Mouse (Mus musculus) forebrain, postnatal 0 days (tissue): Measurements from ENCODE around the gene Nvl. TPM values are rescaled to one million over a fixed set of nuclear protein-coding genes. Genes with fewer than 3 reads are reported as not detected.

Source experiments
- ATAC-seq: fragments of 200-750 bp; cut with Nextera tagmentation; 2 replicates; pipeline ENCODE4 v1.8.0; 2017; ENCODE audit warnings: mild to moderate bottlenecking, moderate library complexity
- DNase-seq: peaks from one replicate; pipeline ENCODE4 v3.0.0-alpha.2; 2015
- H3K27ac ChIP-seq: fragments of 300-500 bp; sonication (generic); 2 replicates; pipeline ENCODE4 v1.5.1; 2014; ENCODE audit warnings: low read depth, mild to moderate bottlenecking, antibody characterized with exemption, low read length, moderate library complexity, mixed read lengths
- H3K27me3 ChIP-seq: fragments of 300-500 bp; sonication (generic); 2 replicates; pipeline ENCODE4 v1.6.1; 2014; ENCODE audit warnings: mild to moderate bottlenecking, low read length, mixed read lengths; ENCODE audit not compliant: insufficient read depth
- H3K36me3 ChIP-seq: fragments of 300-500 bp; sonication (generic); 2 replicates; pipeline ENCODE4 v1.6.1; 2014; ENCODE audit warnings: mild to moderate bottlenecking, moderate library complexity; ENCODE audit not compliant: insufficient read depth
- H3K4me1 ChIP-seq: fragments of 300-500 bp; sonication (generic); 2 replicates; pipeline ENCODE4 v1.6.1; 2014; ENCODE audit warnings: antibody characterized with exemption; ENCODE audit not compliant: insufficient read depth
- H3K4me2 ChIP-seq: fragments of 300-500 bp; sonication (generic); 2 replicates; pipeline ENCODE4 v1.6.1; 2014; ENCODE audit warnings: low read depth, mild to moderate bottlenecking, moderate library complexity
- H3K4me3 ChIP-seq: fragments of 300-500 bp; sonication (generic); 2 replicates; pipeline ENCODE4 v1.5.1; 2014; ENCODE audit warnings: low read depth, low read length, mixed read lengths
- H3K9ac ChIP-seq: fragments of 300-500 bp; sonication (generic); 2 replicates; pipeline ENCODE4 v1.6.1; 2014; ENCODE audit warnings: mild to moderate bottlenecking
- H3K9me3 ChIP-seq: fragments of 300-500 bp; sonication (generic); 2 replicates; pipeline ENCODE4 v1.6.1; 2016; ENCODE audit warnings: low read length
- CTCF ChIP-seq: sonication (generic); IDR thresholded peaks from 2 replicates; pipeline ENCODE4 v1.5.1; 2016; ENCODE audit warnings: antibody characterized with exemption, control low read depth, low read depth
- WGBS: fragments of 180-500 bp; shearing (Covaris S2); extraction: QIAGEN DNeasy Blood & Tissue Kit; methylation state at CpG from one replicate; pipeline ENCODE4 v1.1.7; 2014; 5-methylcytosine and 5-hydroxymethylcytosine counted together
- polyA plus RNA-seq: library from polyadenylated mRNA; unstranded; fragments of >200 nt; fragmentation: Nextera tagmentation; extraction: Ambion mirVana; gene quantifications from 2 replicates; pipeline ENCODE4 v1.2.1, GENCODE M21; 2015
- total RNA-seq: library from RNA; depleted of rRNA; stranded (reverse); fragments of >200 nt; gene quantifications from 2 replicates; pipeline ENCODE4 v1.2.3, GENCODE M21; 2014; rRNA removed

Nvl gene
- total RNA-seq (32.1 and 39.7 TPM in 2 replicates), polyA plus RNA-seq (17.0 and 25.2 TPM in 2 replicates)

- Histone ChIP-seq H3K9me3 (no peaks in the 10 kb centered on the region), H3K4me1 (peaks cover 10% of the 10 kb centered on the region), H3K27me3 (no peaks in the 10 kb centered on the region), H3K4me2 (peak within 1 kb of the TSS; percentile 56), H3K27ac (peak within 1 kb of the TSS; percentile 83), H3K4me3 (peak within 1 kb of the TSS; percentile 80), H3K9ac (peak within 1 kb of the TSS; percentile 68), H3K36me3 (peaks cover 14% of the 10 kb centered on the region)
- DNase-seq (peak; percentile 98), ATAC-seq (peak; percentile 100)
- WGBS: 2% methylated on average over 52 of the region's 52 CpGs
- 0 out of 2 replicates have a peak, but pooled peaks have one; percentile 10 for TF ChIP-seq CTCF
These were observed at the start of gene Nvl, which contains the start of gene Cnih4 for GRCm38 (mm10) chr1:181143950-181144836. Gene Nvl, minus strand, starts transcription at chr1:181144204. Gene Cnih4, plus strand, starts transcription at chr1:181144693.

- Histone ChIP-seq H3K27me3 (no peaks in the 10 kb centered on the region), H3K4me2 (no peak overlapping the region), H3K36me3 (peaks cover 71% of the 10 kb centered on the region), H3K4me1 (no peaks in the 10 kb centered on the region), H3K9me3 (no peaks in the 10 kb centered on the region), H3K27ac (no peak overlapping the region), H3K9ac (no peak overlapping the region), H3K4me3 (no peak overlapping the region)
- over 99% methylated on average over 4 of the region's 4 CpGs for WGBS
- DNase-seq (no peak), ATAC-seq (no peak)
- no peak for TF ChIP-seq CTCF
These were observed 44.9 kb upstream of the Nvl start for GRCm38 (mm10) chr1:181188925-181189324.

DNA sequence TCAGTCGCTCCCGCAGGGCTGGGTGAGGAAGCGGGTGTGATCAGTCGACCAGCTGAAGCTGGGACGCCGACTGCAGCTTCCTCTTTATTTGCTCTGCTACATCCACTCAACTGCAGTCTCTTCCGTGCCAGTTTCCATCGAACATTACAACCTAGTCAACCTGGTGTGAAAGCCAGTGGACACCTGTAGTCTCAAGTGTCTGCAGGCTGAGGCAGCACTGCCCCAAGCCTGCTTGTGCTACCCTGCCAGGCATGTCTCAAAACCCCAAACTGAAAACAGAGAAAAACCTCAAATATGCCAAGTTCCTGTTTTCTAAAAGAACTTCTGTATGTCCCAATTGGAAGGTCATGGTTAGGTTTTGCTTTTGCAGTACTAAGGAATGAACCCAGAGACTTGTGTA lies 26.2 kb upstream of the Nvl start:
- H3K27me3 ChIP-seq: no peaks in the 10 kb centered on the region
- no peak overlapping the region for H3K4me2 ChIP-seq
- no peak overlapping the region for H3K27ac ChIP-seq
- no peak overlapping the region for H3K9ac ChIP-seq
- ATAC-seq: no peak
- WGBS: 85% methylated on average over 8 of the region's 8 CpGs
- no peak for DNase-seq
- peaks cover 31% of the 10 kb centered on the region for H3K36me3 ChIP-seq
- H3K4me1 ChIP-seq: no peaks in the 10 kb centered on the region
- H3K9me3 ChIP-seq: no peaks in the 10 kb centered on the region
- no peak overlapping the region for H3K4me3 ChIP-seq
- TF ChIP-seq CTCF: no peak

DNA sequence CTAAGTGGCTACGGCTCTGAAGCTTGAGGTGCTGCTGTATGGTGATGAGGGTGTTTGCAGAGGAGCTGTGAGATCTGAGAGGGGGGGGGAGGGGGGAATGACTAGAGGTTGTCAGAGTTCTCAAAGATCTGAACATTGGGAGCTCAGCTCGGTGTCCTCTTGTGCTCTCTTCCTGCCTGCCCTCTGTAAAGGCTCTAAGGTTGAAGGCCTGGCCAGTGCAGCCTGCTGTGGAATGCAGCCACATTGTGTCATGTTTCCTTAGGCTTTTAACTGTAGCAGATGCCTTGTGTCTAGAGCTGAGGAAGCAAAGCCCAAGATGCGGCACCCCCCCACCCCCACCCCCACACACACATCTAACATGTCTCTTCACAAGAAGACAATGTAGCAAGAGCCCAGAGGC lies 24.4 kb upstream of the Nvl start:
- Histone ChIP-seq H3K9ac (no peak overlapping the region), H3K4me2 (no peak overlapping the region), H3K4me3 (no peak overlapping the region), H3K9me3 (no peaks in the 10 kb centered on the region), H3K36me3 (peaks cover 38% of the 10 kb centered on the region), H3K27me3 (no peaks in the 10 kb centered on the region), H3K27ac (no peak overlapping the region), H3K4me1 (no peaks in the 10 kb centered on the region)
- WGBS: 74% methylated on average over 3 of the region's 3 CpGs
- DNase-seq: no peak
- no peak for ATAC-seq
- TF ChIP-seq CTCF: no peak

DNA sequence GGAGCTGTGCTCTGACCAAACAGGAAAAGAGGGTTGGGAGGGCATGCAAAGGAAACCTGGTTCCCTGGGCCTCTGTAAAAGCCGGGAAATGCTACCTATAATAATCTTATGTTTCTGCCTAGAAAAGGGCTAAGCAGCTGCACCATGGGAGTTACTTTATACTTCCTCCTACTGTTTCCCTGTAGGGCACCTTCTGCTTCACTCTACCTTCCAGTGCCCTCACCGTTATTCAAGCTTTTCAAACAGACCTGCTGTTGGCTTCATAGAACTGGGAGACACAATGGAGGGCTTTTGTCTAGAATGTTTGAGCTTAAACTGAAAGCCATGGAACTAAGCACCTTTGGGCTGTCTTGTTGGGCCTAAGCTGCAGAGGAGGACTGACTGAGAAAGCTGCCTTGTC lies 23.8 kb upstream of the Nvl start:
- Histone ChIP-seq H3K9ac (no peak overlapping the region), H3K27ac (no peak overlapping the region), H3K27me3 (no peaks in the 10 kb centered on the region), H3K4me3 (no peak overlapping the region), H3K4me2 (no peak overlapping the region), H3K36me3 (peaks cover 44% of the 10 kb centered on the region), H3K9me3 (no peaks in the 10 kb centered on the region), H3K4me1 (no peaks in the 10 kb centered on the region)
- DNase-seq: no peak
- ATAC-seq: no peak
- WGBS: 84% methylated on average over 2 of the region's 2 CpGs
- no peak for TF ChIP-seq CTCF

GRCm38 (mm10) chr1:181151541-181151940 lies 7.5 kb upstream of the Nvl start:
- no peaks in the 10 kb centered on the region for H3K9me3 ChIP-seq
- H3K9ac ChIP-seq: peak overlapping the region; percentile 84
- no peak for DNase-seq
- ATAC-seq: no peak
- no peak for TF ChIP-seq CTCF
- no peak overlapping the region; the same call in 1 of the 2 replicates for H3K27ac ChIP-seq
- no peaks in the 10 kb centered on the region for H3K27me3 ChIP-seq
- peak overlapping the region; percentile 87 for H3K4me3 ChIP-seq
- peaks cover 12% of the 10 kb centered on the region for H3K36me3 ChIP-seq
- H3K4me1 ChIP-seq: peaks cover 6% of the 10 kb centered on the region; the same call in 1 of the 2 replicates
- H3K4me2 ChIP-seq: peak overlapping the region; percentile 72
- WGBS: 32% methylated on average over 5 of the region's 5 CpGs
